Mouse (Mus musculus): ENCODE measurements around the gene Prpsap2.

GRCm38 (mm10) chr11:61699933-61700332 is 62.0 kb downstream of the Prpsap2 start:
- TF ChIP-seq CTCF (conservative IDR thresholded peaks at IDR 0.05; ENCODE audit: low read length), result no peak
- TF ChIP-seq NANOG (IDR thresholded peaks at IDR 0.05; ENCODE audit: borderline replicate concordance, low read length), result no peak

All from E14TG2a.4 (cell line).